8 mouse cellular contexts compared by ENCODE assay signal in genomic region chr7:19341761-19342409, GRCm38 (mm10). TPM values are rescaled to one million over a fixed set of nuclear protein-coding genes. Genes with fewer than 3 reads are reported as not detected.
DNase-seq lines count a peak whose midpoint lies in the region; ATAC-seq and TF ChIP-seq lines count a peak whose summit lies in the region.

No protein-coding gene starts in this region.

- H3K27ac ChIP-seq in forebrain, embryonic 12.5 days: no peak overlapping the region
- no peak overlapping the region for H3K27ac ChIP-seq in liver, embryonic 15.5 days (replicated peaks)
- H3K27ac ChIP-seq in thymus, adult 2 months (ENCODE audit: control insufficient read depth, insufficient read depth, low read length): no peak overlapping the region

- H3K27me3 ChIP-seq in E14TG2a.4 (ENCODE audit: insufficient read depth, low read length): peaks cover 22% of the 10 kb centered on the region
- H3K27me3 ChIP-seq in forebrain, embryonic 12.5 days: peaks cover 30% of the 10 kb centered on the region
- peaks cover 71% of the 10 kb centered on the region for H3K27me3 ChIP-seq in liver, embryonic 15.5 days
- H3K27me3 ChIP-seq in thymus, adult 2 months (ENCODE audit: control insufficient read depth, insufficient read depth, low read length): peaks cover 7% of the 10 kb centered on the region; the same call in 1 of the 2 replicates

- ATAC-seq in forebrain, embryonic 12.5 days (ENCODE audit: low FRiP score): peak; percentile 22; the same call in 1 of the 2 replicates
- ATAC-seq in liver, embryonic 15.5 days (ENCODE audit: insufficient read depth): no peak

- peak overlapping the region; percentile 76 for H3K4me3 ChIP-seq in E14TG2a.4 (replicated peaks; ENCODE audit: low read length)
- peak overlapping the region; percentile 55 for H3K4me3 ChIP-seq in forebrain, embryonic 12.5 days (replicated peaks)
- H3K4me3 ChIP-seq in liver, embryonic 15.5 days (replicated peaks): peak overlapping the region; percentile 34
- no peak overlapping the region for H3K4me3 ChIP-seq in thymus, adult 2 months (ENCODE audit: control insufficient read depth, insufficient read depth, low read length)

- intact Hi-C loops in heart, postnatal 36 days (cut with DNase I): loop anchor here (5.0 kb wide), 1 partner anchor 165 kb away; the partner anchor contains the start of gene Eml2

- WGBS in forebrain, embryonic 12.5 days: under 1% methylated on average over 41 of the region's 41 CpGs
- WGBS in liver, embryonic 15.5 days (ENCODE audit: insufficient replicate concordance): 1% methylated on average over 41 of the region's 41 CpGs
- 1% methylated on average over 41 of the region's 41 CpGs for WGBS in thymus, adult 2 months

- peaks cover 44% of the 10 kb centered on the region for H3K4me1 ChIP-seq in E14TG2a.4 (replicated peaks; ENCODE audit: low read depth, low read length)
- H3K4me1 ChIP-seq in forebrain, embryonic 12.5 days: peaks cover 32% of the 10 kb centered on the region
- H3K4me1 ChIP-seq in liver, embryonic 15.5 days (replicated peaks): peaks cover 50% of the 10 kb centered on the region
- H3K4me1 ChIP-seq in thymus, adult 2 months (replicated peaks; ENCODE audit: control insufficient read depth, insufficient read depth, low read length): peaks cover 18% of the 10 kb centered on the region

- no peaks in the 10 kb centered on the region for H3K9me3 ChIP-seq in E14TG2a.4 (ENCODE audit: low read length)
- H3K9me3 ChIP-seq in forebrain, embryonic 12.5 days: no peaks in the 10 kb centered on the region
- no peaks in the 10 kb centered on the region for H3K9me3 ChIP-seq in liver, embryonic 15.5 days (replicated peaks)

- no peak for TF ChIP-seq POLR2A in thymus, adult 2 months (IDR thresholded peaks at IDR 0.05; ENCODE audit: control insufficient read depth, extremely low read depth, insufficient read depth, low read length, poor library complexity)

- no peak for TF ChIP-seq CTCF in E14TG2a.4 (conservative IDR thresholded peaks at IDR 0.05; ENCODE audit: low read length)
- no peak for TF ChIP-seq CTCF in thymus, adult 2 months (IDR thresholded peaks at IDR 0.05; ENCODE audit: borderline replicate concordance, control insufficient read depth, extremely low read depth, insufficient read depth, low read length, poor library complexity)

- DNase-seq in cerebellum, adult 18-20 months: peak; percentile 67
- no peak for DNase-seq in cerebellum, adult 11-12 months
- peak; percentile 58 to 75 for DNase-seq in heart, postnatal 36 days
- DNase-seq in right cerebral cortex, postnatal 36 days (ENCODE audit: low spot score in 2 of 2): peak; percentile 50 to 69
- DNase-seq in thymus, adult 2 months: no peak

- H3K36me3 ChIP-seq in E14TG2a.4 (ENCODE audit: insufficient read depth, low read length): no peaks in the 10 kb centered on the region
- H3K36me3 ChIP-seq in forebrain, embryonic 12.5 days (replicated peaks): no peaks in the 10 kb centered on the region
- no peaks in the 10 kb centered on the region for H3K36me3 ChIP-seq in liver, embryonic 15.5 days (replicated peaks)
- no peaks in the 10 kb centered on the region for H3K36me3 ChIP-seq in thymus, adult 2 months (ENCODE audit: control insufficient read depth, insufficient read depth, low read length)

- peak overlapping the region; percentile 97 for H3K4me2 ChIP-seq in forebrain, embryonic 12.5 days
- peak overlapping the region; percentile 36 for H3K4me2 ChIP-seq in liver, embryonic 15.5 days

- peak overlapping the region; percentile 75 for H3K9ac ChIP-seq in forebrain, embryonic 12.5 days
- H3K9ac ChIP-seq in liver, embryonic 15.5 days: no peak overlapping the region

RNA-seq across cellular contexts. Expression of gene Ercc1, which starts 2.7 kb away (rescaled TPM):
- 89.7 and 100 TPM in 2 replicates for polyA plus RNA-seq in forebrain, embryonic 12.5 days (2016; fragmentation: Nextera tagmentation; extraction: Ambion mirVana)
- 10 to 100 TPM; 43.4 to 48.0 TPM for total RNA-seq in heart, postnatal 36 days (2021)
- polyA plus RNA-seq in liver, embryonic 15.5 days (2015; fragmentation: Nextera tagmentation; extraction: Ambion mirVana): 14.0 and 14.5 TPM in 2 replicates
- polyA plus RNA-seq in thymus, adult 2 months (2012; rRNA removed): 62.3 and 63.6 TPM in 2 replicates

RNA-seq across cellular contexts. Expression of gene Cd3eap, which starts 17.4 kb away (rescaled TPM):
- polyA plus RNA-seq in forebrain, embryonic 12.5 days (2016; fragmentation: Nextera tagmentation; extraction: Ambion mirVana): 24.7 and 24.8 TPM in 2 replicates
- 10 to 100 TPM; 10.4 to 11.2 TPM for total RNA-seq in heart, postnatal 36 days (2021)
- 7.9 and 8.1 TPM in 2 replicates for polyA plus RNA-seq in liver, embryonic 15.5 days (2015; fragmentation: Nextera tagmentation; extraction: Ambion mirVana)
- polyA plus RNA-seq in thymus, adult 2 months (2012; rRNA removed): 7.5 and 8.0 TPM in 2 replicates

RNA-seq across cellular contexts. Expression of gene Ppp1r13l, which starts 17.7 kb away (rescaled TPM):
- polyA plus RNA-seq in forebrain, embryonic 12.5 days (2016; fragmentation: Nextera tagmentation; extraction: Ambion mirVana): 4.8 and 5.3 TPM in 2 replicates
- 10 to 100 TPM; 35.8 to 44.2 TPM for total RNA-seq in heart, postnatal 36 days (2021)
- polyA plus RNA-seq in liver, embryonic 15.5 days (2015; fragmentation: Nextera tagmentation; extraction: Ambion mirVana): 0.94 and 1.5 TPM in 2 replicates
- 13.6 and 14.2 TPM in 2 replicates for polyA plus RNA-seq in thymus, adult 2 months (2012; rRNA removed)

RNA-seq across cellular contexts. Expression of gene Fosb, which starts 32.0 kb away (rescaled TPM):
- polyA plus RNA-seq in forebrain, embryonic 12.5 days (2016; fragmentation: Nextera tagmentation; extraction: Ambion mirVana): 0.24 TPM in 1 of 2 replicates, not detected in the other
- under 1 TPM; 0.14 to 0.86 TPM for total RNA-seq in heart, postnatal 36 days (2021)
- 0.03 TPM in 1 of 2 replicates, not detected in the other for polyA plus RNA-seq in liver, embryonic 15.5 days (2015; fragmentation: Nextera tagmentation; extraction: Ambion mirVana)
- 1.8 and 1.9 TPM in 2 replicates for polyA plus RNA-seq in thymus, adult 2 months (2012; rRNA removed)

RNA-seq across cellular contexts. Expression of gene Ercc2, which starts 39.9 kb away (rescaled TPM):
- 23.3 and 23.7 TPM in 2 replicates for polyA plus RNA-seq in forebrain, embryonic 12.5 days (2016; fragmentation: Nextera tagmentation; extraction: Ambion mirVana)
- total RNA-seq in heart, postnatal 36 days (2021): 10 to 100 TPM; 11.8 to 12.0 TPM
- polyA plus RNA-seq in liver, embryonic 15.5 days (2015; fragmentation: Nextera tagmentation; extraction: Ambion mirVana): 6.2 and 7.5 TPM in 2 replicates
- polyA plus RNA-seq in thymus, adult 2 months (2012; rRNA removed): 134 and 137 TPM in 2 replicates

Comparison
In these comparisons a context has a peak if more than half of its experiments do, and no peak if none do; other contexts are left out.
1. DNase-seq: peak in cerebellum, adult 18-20 months (2 of 2), heart, postnatal 36 days (2 of 2) and right cerebral cortex, postnatal 36 days (2 of 2); none in cerebellum, adult 11-12 months (single experiment) and thymus, adult 2 months (single experiment).